Mouse (Mus musculus) cerebellum, postnatal 14 days (tissue): ENCODE data around the gene Tenm3.

ENCODE experiments used
- DNase-seq, 2 experiments: peaks; one replicate each; pipeline ENCODE4 v3.0.0; 2021; ENCODE audit warnings: mixed read lengths in 2 of 2

Tenm3 gene

GRCm38 (mm10) chr8:48508641-48509599, 334.8 kb downstream of the Tenm3 start:
- peak; percentile 59 to 68 for DNase-seq

- DNase-seq: no peak
These were observed 335.8 kb downstream of the Tenm3 start for GRCm38 (mm10) chr8:48507719-48508501.

- DNase-seq: no peak
These were observed 351.3 kb downstream of the Tenm3 start for GRCm38 (mm10) chr8:48492491-48492890.

GRCm38 (mm10) chr8:48490635-48491165, 353.1 kb downstream of the Tenm3 start:
- DNase-seq: no peak

GRCm38 (mm10) chr8:48489936-48490634, 353.7 kb downstream of the Tenm3 start:
- DNase-seq: no peak

DNA sequence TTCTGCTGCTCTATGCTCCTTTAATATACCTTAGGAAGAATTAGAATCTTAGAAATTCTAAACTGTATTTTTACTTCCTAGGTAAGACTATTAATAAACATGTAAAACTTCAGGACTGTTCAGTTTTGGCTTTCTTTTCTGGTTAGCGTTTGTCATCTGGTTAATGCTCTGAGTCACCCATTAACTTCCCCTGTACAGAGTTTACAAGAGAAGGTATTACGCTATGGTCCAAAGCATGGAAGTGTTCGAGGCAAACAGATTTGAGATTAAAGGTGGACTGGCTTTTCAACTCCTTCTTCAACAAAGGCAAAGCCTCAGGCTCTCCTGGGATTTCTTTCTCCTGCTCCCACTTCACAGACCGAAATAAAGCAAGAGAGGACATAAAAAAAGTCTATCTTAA, 354.3 kb downstream of the Tenm3 start:
- DNase-seq: no peak

- no peak for DNase-seq
These were observed 354.9 kb downstream of the Tenm3 start for GRCm38 (mm10) chr8:48488809-48489208.

DNA sequence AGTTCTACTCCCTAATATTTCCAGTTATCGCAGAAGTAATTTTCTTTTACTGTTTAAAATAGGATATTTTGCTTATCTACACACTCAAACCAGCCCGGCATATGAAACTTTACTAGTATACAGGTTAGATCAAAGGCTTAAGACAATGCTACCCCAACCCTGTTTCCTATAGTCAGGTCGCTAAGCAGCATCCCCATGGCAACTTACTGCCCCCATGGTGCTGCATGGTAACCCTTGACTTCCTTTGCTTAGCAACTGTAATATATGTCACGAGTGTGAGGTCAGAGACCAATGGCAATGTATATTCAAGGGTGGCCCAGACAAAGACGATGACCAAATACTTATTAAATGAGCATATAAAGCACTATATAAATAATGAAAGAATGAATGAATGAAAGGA, 359.6 kb downstream of the Tenm3 start:
- no peak for DNase-seq

GRCm38 (mm10) chr8:48481709-48482671, 361.8 kb downstream of the Tenm3 start:
- DNase-seq: no peak

- no peak for DNase-seq
These were observed 366.3 kb downstream of the Tenm3 start for GRCm38 (mm10) chr8:48477371-48477935.

DNA sequence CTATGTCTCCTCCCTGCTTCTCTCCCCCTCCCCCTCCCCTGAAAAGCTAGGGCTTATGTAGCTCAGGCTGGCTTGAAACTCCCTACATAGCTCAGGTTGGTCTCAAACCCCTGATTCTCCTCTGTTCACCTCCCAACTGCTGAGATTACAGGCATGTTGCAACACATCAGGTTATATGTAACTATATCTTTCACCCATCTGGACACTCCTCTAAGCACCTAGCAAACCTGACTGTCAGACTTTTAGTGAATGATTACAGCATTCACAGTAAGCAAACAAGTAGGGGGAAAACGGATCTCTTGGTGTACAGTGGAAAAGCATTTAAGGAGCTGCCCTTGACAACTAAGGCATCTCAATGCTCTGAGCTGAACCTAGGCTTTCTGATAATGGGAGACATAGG, 366.9 kb downstream of the Tenm3 start:
- DNase-seq: no peak

GRCm38 (mm10) chr8:48467633-48468032, 376.1 kb downstream of the Tenm3 start:
- DNase-seq: no peak

- peak; percentile 59 to 68 for DNase-seq
These were observed 385.4 kb downstream of the Tenm3 start for GRCm38 (mm10) chr8:48458373-48458772.

- DNase-seq: no peak
These were observed 387.2 kb downstream of the Tenm3 start for GRCm38 (mm10) chr8:48456328-48457124.

DNA sequence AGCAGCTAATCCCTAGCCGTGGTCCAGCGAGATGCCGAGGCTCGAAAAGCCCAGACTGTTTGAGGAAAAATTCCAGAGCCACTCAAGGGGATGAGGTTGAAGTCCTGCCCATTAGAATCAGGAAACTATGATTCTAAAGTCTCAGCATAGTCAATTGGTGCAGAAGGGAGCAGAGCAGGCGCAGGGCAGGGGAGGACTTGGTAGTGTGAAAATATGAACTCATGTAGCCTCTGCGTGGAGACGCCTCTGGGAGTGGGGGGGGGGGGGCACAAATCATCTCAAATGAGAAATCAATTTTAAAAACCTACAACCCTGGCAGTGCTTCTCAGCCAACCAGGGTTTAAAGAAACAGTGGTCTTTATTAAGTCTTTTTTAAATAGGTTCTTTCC, 392.5 kb downstream of the Tenm3 start:
- DNase-seq: no peak

DNA sequence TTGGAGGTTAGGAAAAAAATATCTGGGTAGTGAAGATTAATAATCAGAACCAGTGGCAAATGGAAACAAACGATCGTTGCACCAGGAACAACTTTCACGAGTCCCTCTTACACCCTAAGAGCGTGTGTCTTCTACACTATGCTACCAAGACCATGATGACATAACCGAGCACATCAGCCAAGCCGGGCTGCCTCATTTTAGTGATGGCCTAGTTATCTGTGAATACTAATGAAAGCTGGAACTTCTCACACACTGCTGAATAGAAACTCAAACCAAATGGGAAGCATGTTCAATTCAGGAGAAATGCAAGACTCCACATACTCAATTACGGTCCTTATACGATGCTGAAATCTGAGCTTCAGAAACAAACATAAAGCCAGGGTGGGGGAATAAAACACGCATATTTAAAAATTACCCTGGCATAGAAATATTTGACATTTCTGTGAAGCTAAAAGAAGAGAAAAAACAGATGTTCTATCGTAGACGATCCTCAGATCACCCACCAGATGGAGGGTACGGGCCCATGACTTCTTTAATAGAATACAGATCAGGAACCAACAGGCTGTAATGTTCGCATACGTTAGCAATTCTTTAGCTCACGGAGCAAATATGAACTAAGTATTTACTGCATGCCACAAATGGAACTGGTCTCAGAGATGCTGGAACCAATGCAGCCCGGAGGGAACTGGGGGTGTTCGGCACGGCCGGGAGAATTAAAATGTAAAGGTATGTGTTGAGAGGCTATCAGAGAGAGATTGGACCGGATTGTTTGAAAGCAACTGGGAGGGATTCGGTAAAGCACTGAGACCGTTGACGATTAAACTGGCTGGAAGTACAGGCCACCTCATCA, 393.1 kb downstream of the Tenm3 start:
- no peak for DNase-seq

- no peak for DNase-seq
These were observed 394.1 kb downstream of the Tenm3 start for GRCm38 (mm10) chr8:48449625-48450024.

DNA sequence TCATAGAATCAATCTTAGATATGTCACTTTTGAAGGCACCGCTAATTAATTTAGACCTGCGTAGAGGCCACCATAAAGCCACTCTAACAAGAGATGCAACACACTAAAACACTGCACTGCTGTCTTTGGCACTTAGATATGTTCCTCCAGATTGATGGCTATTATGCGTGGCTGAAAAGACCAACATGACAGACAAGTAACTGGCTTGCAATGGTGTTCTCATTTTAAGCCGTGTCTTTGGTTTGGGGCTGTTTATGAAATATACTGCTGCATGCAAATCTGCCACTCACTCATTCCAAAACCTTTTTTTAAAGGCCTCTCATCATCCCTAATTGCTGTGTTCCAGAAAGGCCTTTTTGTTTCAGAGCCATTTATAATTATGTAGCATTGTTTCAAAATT, 398.1 kb downstream of the Tenm3 start:
- no peak for DNase-seq

GRCm38 (mm10) chr8:48439491-48439890, 404.3 kb downstream of the Tenm3 start:
- no peak for DNase-seq
